Mouse (Mus musculus) gastrocnemius, adult 2 months (tissue): Measurements from ENCODE around the gene Slc25a21. TPM values are rescaled to one million over a fixed set of nuclear protein-coding genes. Genes with fewer than 3 reads are reported as not detected.

Experiments
- DNase-seq: peaks from one replicate; pipeline ENCODE4 v3.0.0; 2022
- H3K27ac ChIP-seq: fragments of 200-600 bp; 2 replicates; pipeline ENCODE4 v1.8.1; 2022; ENCODE audit warnings: mild to moderate bottlenecking
- H3K4me3 ChIP-seq: fragments of 200-600 bp; 2 replicates; pipeline ENCODE4 v1.8.1; 2022; ENCODE audit warnings: mild to moderate bottlenecking, moderate library complexity
- CTCF ChIP-seq: fragments of 200-600 bp; IDR thresholded peaks from 2 replicates; pipeline ENCODE4 v1.8.1; 2022; ENCODE audit warnings: antibody characterized with exemption, mild to moderate bottlenecking, moderate library complexity
- intact Hi-C: fragments of 180-260 bp; cut with DNase I; formaldehyde crosslinking; loops from one replicate; pipeline ENCODE4 v1.15.1; 2025
- total RNA-seq, 2 experiments: library from RNA; stranded (reverse); gene quantifications; 2 replicates each; pipeline ENCODE4 v1.2.3; 2021

Gene Slc25a21
- total RNA-seq, 2 experiments from 2014 or later: 0.15 to 0.17 TPM

DNA sequence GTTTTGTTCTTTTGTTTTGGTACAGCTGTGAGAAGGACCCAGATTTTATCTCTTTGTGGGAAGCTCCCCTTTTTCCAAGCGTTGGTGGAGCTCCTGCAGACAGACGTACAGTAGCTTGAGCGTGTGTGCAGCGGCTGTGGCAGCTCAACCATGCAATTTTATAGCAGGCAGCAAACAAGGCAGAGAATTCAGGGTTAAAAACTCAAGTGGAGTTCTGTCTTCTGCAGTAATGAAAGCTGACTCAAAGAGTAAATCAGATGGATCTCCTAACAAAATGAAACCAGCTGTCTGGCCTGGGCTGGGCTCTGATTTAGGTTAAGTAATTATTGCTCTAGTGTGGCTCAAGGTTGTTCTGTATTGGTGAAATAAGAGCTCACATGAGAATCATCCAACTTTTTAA lies 120.7 kb downstream of the Slc25a21 start:
- TF ChIP-seq CTCF: no peak
- Histone ChIP-seq H3K4me3 (no peak overlapping the region), H3K27ac (no peak overlapping the region)
- intact Hi-C loops: no loop called here
- no peak for DNase-seq

DNA sequence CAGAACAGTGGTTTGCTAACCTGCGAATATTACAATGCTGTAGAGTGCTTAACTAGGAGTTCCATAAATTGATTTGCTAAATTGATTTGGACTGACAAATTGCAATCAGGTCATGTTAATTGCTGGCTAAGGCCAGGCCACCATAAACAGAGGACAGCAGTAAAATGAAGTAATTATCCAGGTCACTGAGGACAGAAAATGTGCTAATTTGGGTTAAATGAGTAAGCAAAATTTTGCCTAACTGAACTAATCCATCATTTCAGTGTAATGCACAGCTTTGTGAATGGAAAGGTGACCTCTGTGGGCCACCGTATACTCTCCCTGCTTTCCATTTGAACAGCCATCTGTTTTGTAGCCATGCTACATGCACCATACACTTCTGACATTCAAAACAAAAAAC lies 124.7 kb downstream of the Slc25a21 start:
- TF ChIP-seq CTCF: no peak
- intact Hi-C loops: no loop called here
- H3K27ac ChIP-seq: no peak overlapping the region
- no peak for DNase-seq
- H3K4me3 ChIP-seq: no peak overlapping the region

DNA sequence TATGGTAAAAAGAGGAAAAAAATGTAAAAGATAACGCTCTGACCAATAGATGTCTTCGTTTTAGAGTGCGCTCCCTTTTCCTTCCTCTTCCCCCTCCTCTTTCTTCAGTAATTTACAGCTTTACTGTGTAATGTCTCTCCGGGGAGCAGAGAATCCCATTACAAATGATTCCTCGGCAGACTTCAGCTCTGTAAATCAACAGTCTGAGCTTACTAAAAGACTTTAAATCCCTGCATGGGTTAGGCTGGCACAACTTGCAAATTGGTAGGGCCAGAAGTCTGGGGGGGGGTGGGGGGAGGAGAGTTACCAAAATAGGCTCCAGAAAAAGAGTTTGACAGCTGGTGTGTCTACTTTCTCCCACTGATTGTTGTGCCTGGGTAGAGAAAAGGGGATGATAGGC lies 128.7 kb downstream of the Slc25a21 start:
- TF ChIP-seq CTCF: no peak
- no peak for DNase-seq
- H3K4me3 ChIP-seq: no peak overlapping the region
- intact Hi-C loops: no loop called here
- H3K27ac ChIP-seq: no peak overlapping the region

DNA sequence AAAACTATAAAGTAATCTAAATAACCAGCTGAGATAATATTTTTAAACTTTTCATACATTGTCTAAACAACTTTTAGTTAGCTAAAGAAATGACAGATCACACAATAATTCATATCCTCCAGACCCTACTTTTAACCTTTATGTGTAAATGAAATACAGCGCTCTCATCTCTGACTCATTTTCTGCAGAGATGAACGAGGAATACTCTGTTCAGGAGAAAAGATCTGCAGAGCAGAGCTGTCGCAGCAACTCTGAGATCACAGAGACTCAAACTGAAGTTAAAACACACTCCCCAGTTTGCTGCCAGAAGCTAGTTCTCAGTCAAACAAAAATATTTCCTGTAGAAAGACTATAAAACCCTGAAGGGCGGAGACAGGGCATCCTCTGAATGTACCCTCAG lies 177.5 kb downstream of the Slc25a21 start:
- intact Hi-C loops: no loop called here
- DNase-seq: no peak
- no peak overlapping the region for H3K27ac ChIP-seq
- TF ChIP-seq CTCF: no peak
- no peak overlapping the region for H3K4me3 ChIP-seq

DNA sequence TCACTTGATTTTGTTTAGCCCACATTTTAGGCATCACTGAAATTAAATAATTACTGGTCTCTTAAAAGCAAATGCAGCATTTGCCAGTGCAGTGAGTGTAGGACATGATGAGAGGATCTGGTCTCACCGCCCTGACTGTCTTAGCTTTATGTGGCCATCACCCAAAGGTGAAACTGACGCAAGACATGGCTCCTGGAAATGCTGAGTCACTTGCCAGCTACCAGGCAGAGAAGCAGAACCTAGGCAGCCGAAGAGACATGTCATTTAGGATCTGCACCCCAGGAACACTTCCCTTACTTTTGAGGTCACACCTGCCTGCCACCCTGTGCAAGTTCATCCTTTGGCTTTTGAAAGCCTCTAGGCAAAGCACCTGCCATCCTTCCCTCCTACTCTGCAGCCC lies 180.4 kb downstream of the Slc25a21 start:
- DNase-seq: no peak
- TF ChIP-seq CTCF: no peak
- H3K4me3 ChIP-seq: no peak overlapping the region
- intact Hi-C loops: no loop called here
- H3K27ac ChIP-seq: no peak overlapping the region

DNA sequence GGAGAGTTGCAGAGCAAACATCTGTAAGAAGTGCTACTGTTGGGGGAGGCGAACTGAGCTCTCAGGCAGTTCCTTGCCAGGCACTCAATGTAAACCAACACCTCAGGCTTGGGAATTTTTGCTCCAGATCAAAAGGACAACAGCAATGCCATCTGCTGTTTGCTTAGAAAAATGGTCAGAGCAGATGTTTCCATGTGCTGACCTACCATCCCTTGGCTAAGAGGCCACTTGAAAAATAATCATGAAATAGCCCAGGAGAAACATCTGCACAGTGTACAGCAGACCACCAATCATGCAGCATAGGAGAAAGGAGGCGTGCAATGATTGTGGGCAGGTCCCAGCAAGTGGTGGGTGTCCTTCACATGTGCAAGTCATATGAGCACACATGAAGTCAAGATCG lies 180.9 kb downstream of the Slc25a21 start:
- Histone ChIP-seq H3K4me3 (no peak overlapping the region), H3K27ac (no peak overlapping the region)
- no peak for DNase-seq
- intact Hi-C loops: no loop called here
- TF ChIP-seq CTCF: no peak

DNA sequence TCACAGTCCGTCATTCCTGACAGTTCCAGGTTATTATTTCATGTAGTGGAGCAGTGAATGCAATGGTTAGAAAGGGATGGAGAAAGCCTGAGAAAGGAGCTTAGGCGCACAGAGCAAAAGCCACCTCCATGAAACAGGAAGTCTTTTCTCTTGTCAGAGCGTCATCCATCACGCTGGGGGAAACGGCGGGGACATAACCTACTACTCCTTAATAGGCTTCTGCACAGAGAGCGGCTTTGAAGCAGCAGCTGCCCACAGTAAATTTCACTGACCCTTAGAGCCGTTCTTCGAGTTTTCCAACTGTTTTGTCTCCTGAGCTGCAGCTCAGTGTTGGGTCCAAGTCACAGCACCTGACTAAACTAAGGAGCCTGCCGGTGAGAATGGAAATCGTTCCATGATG lies 188.3 kb downstream of the Slc25a21 start:
- H3K4me3 ChIP-seq: no peak overlapping the region
- intact Hi-C loops: no loop called here
- DNase-seq: no peak
- no peak for TF ChIP-seq CTCF
- H3K27ac ChIP-seq: no peak overlapping the region

DNA sequence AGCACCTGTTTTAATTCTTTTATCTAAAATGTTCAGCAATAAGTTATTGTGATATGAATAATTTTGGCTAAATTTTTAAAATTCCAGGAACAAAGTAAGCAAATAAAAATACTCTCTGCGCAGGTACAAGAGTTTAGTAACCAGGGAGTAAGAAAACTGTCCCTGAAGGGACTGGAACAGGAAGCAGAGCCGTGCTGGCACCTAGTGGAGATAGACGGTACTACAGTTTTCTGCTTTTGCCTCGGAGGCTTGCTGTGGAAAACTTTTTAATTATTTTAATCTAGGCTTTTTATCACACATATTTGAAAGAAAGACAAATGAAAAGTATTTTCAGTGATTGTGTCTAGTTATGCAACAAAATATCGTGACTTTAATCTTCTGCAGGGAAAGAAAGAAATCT lies 211.2 kb downstream of the Slc25a21 start:
- intact Hi-C loops: loop anchor here (5.0 kb wide), 1 partner anchor 304 kb away; no protein-coding TSS in a partner anchor
- no peak overlapping the region for H3K27ac ChIP-seq
- DNase-seq: peak; percentile 39
- peak; percentile 88 for TF ChIP-seq CTCF
- H3K4me3 ChIP-seq: no peak overlapping the region

DNA sequence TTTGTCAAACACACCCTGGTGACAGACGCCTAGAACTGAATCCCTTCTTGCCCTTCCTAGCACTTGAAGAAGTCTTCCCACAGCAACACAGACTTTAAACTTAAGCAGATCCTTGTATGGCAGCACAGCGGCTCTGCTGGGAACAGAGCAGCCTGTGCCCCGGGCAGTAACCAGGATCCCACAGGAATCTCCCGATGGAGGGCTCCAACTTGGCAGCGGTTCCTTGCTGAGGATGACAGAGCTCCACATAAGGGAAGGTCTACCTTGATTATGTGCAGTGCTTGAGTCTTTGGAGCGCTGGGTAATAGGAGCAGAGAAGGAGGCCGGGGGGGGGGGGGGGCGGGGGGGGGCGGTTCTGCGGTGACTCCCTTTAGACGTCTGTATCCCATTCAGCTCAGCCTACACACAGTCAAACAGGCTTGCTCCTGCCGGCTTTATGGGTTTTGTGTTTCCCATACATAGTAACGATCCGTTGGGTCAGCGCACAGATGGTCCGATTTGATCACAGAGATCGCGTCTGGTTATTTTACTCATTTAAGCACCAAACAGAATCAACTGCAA lies 215.1 kb downstream of the Slc25a21 start:
- no peak for DNase-seq

DNA sequence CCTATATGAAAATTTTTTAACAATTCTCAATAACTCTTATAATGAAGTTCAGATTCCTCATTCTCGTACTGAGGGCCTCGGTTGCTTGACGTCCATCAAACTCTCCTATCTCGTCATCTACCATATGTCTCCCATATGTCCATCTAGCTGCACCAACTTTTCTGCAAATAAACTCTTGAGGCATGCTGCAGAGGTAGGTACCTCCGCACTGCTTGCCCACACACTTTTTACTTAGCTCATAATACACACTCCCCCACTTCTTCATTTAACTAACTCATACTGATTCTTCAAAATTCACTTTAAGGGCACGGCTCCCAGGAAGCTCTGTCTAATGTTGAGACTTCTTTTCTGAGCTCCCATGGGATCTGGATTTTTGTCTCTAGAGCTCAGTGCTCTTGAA lies 222.0 kb downstream of the Slc25a21 start:
- Histone ChIP-seq H3K4me3 (no peak overlapping the region), H3K27ac (no peak overlapping the region)
- no peak for TF ChIP-seq CTCF
- DNase-seq: no peak
- intact Hi-C loops: no loop called here

More for the DNA sequence above, 215.1 kb downstream of the Slc25a21 start:
- Histone ChIP-seq H3K27ac (no peak overlapping the region), H3K4me3 (no peak overlapping the region)
- intact Hi-C loops: no loop called here
- TF ChIP-seq CTCF: no peak

DNA sequence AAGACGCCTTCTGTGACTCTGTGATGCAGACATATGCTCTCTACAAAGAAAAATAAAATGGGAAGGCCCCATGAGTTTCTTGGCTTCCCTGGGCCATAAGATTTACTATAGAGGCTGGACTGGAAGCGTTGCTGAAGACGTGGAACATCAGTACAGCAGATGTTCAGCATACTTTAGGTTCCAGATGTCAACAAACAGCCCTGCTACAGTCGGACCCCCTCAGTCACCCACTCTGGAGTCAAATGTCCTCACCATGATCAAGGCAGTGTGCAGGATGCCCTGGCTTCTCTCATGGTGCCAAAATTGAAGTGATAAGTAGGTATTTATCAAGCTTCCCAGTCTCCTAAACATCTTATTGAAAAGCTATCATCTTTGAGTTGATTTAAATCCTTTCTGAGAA lies 234.0 kb downstream of the Slc25a21 start:
- Histone ChIP-seq H3K27ac (no peak overlapping the region), H3K4me3 (no peak overlapping the region)
- no peak for TF ChIP-seq CTCF
- intact Hi-C loops: no loop called here
- no peak for DNase-seq

DNA sequence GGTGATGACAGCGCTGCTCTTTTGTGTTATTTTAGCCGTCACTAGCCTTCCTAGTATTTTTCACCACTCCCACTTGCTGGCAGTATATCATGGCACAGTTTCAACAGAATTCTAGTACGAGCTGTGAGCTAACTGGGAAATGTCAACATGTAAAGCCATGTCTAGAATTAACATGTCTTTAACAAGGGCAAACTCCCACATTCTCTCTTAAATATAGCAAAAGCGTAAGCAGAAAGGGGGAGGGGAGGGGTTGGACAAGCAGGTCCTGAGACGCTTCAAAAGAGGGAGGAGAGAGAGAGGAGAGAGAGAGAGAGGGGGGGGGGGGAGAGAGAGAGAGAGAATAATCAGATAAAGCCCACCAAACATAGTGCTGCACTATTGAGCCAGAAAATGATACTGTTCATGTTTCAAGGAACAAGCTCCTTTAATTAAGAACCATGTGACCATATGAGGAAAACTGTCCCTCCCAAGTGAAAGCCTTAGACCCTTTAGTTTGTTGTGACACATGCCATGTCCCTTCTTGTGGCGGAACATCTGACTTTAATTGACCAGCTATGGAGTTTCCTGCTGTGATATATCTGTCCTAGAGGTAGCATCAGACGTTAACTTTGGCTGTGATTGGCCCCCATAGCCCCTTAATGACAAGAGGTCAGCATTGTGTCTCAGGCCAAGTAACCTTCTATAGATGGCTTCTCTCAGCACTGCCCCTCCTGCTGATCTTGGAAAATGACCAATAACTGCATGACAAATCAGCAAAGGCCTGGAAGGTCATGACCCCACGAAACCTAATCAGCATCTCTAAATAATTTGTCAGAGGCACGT lies 237.8 kb downstream of the Slc25a21 start:
- Histone ChIP-seq H3K4me3 (peak overlapping the region; percentile 28), H3K27ac (no peak overlapping the region)
- intact Hi-C loops: no loop called here
- DNase-seq: no peak
- TF ChIP-seq CTCF: no peak

DNA sequence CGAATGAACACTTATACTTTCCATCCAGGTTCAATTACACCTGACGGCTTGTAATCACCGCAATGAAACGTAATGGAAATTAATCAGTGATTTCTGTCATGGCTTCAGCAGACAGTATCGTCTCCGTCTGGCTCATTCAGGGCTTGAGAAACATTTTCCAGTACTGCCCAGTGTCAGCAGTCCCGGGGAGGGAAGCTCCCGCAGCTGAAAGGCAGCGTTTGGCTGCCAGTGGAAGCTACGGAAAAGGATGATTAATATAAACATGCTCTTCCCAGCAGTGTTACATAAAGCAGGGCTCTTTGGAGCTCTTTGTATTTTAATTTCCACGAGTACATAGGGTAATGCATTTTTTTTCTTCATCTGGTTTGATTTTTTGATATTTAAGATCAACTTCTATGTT lies 239.0 kb downstream of the Slc25a21 start:
- H3K4me3 ChIP-seq: no peak overlapping the region; the same call in 1 of the 2 replicates
- TF ChIP-seq CTCF: no peak
- intact Hi-C loops: no loop called here

More for the DNA sequence above, 239.0 kb downstream of the Slc25a21 start:
- no peak overlapping the region for H3K27ac ChIP-seq
- no peak for DNase-seq
